Mouse (Mus musculus) limb, embryonic 11.5 days (tissue): ENCODE results near the gene Stard8. TPM values are rescaled to one million over a fixed set of nuclear protein-coding genes. Genes with fewer than 3 reads are reported as not detected.

Source experiments
- ATAC-seq: fragments of 200-750 bp; cut with Nextera tagmentation; 2 replicates; pipeline ENCODE4 v1.8.0; 2017; ENCODE audit warnings: low read depth; ENCODE audit not compliant: insufficient number of reproducible peaks, low FRiP score, low TSS enrichment
- DNase-seq: peaks from one replicate; pipeline ENCODE4 v3.0.0-alpha.2; 2015; ENCODE audit warnings: low spot score
- H3K27ac ChIP-seq: fragments of 300-500 bp; sonication (generic); replicated peaks from 2 replicates; pipeline ENCODE4 v1.5.1; 2014; ENCODE audit warnings: low read depth, mild to moderate bottlenecking, low read length
- H3K27me3 ChIP-seq: fragments of 300-500 bp; sonication (generic); 2 replicates; pipeline ENCODE4 v1.6.1; 2014; ENCODE audit warnings: mild to moderate bottlenecking, low read length, mixed read lengths; ENCODE audit not compliant: control insufficient read depth, insufficient read depth
- H3K36me3 ChIP-seq: fragments of 300-500 bp; sonication (generic); 2 replicates; pipeline ENCODE4 v1.6.1; 2014; ENCODE audit warnings: mild to moderate bottlenecking, low read length, moderate library complexity, mixed read lengths; ENCODE audit not compliant: control insufficient read depth, insufficient read depth
- H3K4me1 ChIP-seq: fragments of 300-500 bp; sonication (generic); 2 replicates; pipeline ENCODE4 v1.6.1; 2014; ENCODE audit warnings: low read length, mixed read lengths; ENCODE audit not compliant: control insufficient read depth, insufficient read depth
- H3K4me2 ChIP-seq: fragments of 300-500 bp; sonication (generic); 2 replicates; pipeline ENCODE4 v1.6.1; 2014; ENCODE audit warnings: low read depth, mild to moderate bottlenecking, moderate library complexity; ENCODE audit not compliant: severe bottlenecking
- H3K4me3 ChIP-seq: fragments of 300-500 bp; sonication (generic); 2 replicates; pipeline ENCODE4 v1.5.1; 2014; ENCODE audit warnings: low read depth, low read length
- H3K9ac ChIP-seq: fragments of 300-500 bp; sonication (generic); 2 replicates; pipeline ENCODE4 v1.6.1; 2014; ENCODE audit warnings: mild to moderate bottlenecking, low read length
- H3K9me3 ChIP-seq: fragments of 300-500 bp; sonication (generic); 2 replicates; pipeline ENCODE4 v1.6.1; 2016; ENCODE audit warnings: low read length; ENCODE audit not compliant: control insufficient read depth
- WGBS: fragments of 180-500 bp; shearing (Covaris S2); extraction: QIAGEN DNeasy Blood & Tissue Kit; methylation state at CpG from one replicate; pipeline ENCODE4 v1.1.7; 2014; 5-methylcytosine and 5-hydroxymethylcytosine counted together
- polyA plus RNA-seq: library from polyadenylated mRNA; unstranded; fragments of >200 nt; fragmentation: Nextera tagmentation; extraction: Ambion mirVana; gene quantifications from 2 replicates; pipeline ENCODE4 v1.2.1, GENCODE M21; 2014

The Stard8 gene
- polyA plus RNA-seq, 1 experiment from 2014 or later = 4.3 TPM

DNA sequence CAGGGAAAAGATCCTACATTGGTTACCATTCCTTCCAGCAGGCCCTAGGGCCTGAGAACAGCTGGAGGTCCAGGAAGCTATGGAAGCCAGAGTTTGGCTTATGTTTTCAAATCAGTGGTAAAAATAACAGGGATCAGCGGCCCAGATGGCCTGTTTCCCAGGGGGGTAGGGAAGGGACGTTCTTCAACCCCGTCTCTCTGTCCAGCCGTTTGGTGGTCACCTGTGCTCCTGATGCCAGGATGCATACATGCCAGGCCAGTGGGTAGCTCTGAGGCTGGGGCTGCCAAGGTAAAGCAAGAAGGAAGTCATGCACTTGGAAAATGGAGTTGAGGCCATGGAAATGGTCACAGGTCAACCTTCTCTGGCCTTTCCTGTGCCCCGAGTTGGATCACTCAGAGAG, 7.5 kb downstream of the Stard8 start:
- no peak overlapping the region for H3K9ac ChIP-seq
- no peaks in the 10 kb centered on the region for H3K4me1 ChIP-seq
- no peak overlapping the region for H3K4me2 ChIP-seq
- H3K4me3 ChIP-seq = no peak overlapping the region
- H3K27me3 ChIP-seq = 0 out of 2 replicates have a peak, but pooled peaks cover 3% of the 10 kb centered on the region
- no peak for ATAC-seq
- H3K9me3 ChIP-seq = no peaks in the 10 kb centered on the region
- 88% methylated on average over 5 of the region's 5 CpGs for WGBS
- no peak for DNase-seq
- no peaks in the 10 kb centered on the region for H3K36me3 ChIP-seq
- no peak overlapping the region for H3K27ac ChIP-seq

DNA sequence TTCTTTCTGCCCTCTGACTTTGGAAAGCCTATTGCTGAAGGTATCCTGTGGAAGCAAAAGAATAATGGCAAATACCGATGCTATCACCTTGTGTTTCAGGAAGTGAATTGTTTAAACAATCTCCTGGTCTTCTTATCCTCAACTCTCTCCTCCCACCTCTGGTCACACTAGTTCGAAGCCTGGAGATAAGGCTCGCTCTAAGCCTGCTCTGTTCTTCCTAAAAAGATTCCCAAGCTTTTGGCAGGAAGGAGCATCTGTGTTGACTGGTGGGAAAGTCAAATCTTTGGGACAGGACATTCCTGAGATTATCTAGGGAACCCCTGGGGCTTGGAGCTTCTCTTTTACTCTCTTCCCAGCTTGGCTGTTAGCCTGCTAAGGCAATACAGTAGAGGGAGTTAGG, 8.2 kb downstream of the Stard8 start:
- Histone ChIP-seq H3K27me3 (0 out of 2 replicates have a peak, but pooled peaks cover 3% of the 10 kb centered on the region), H3K4me2 (no peak overlapping the region), H3K9ac (no peak overlapping the region), H3K4me3 (no peak overlapping the region), H3K27ac (no peak overlapping the region), H3K36me3 (no peaks in the 10 kb centered on the region), H3K4me1 (no peaks in the 10 kb centered on the region), H3K9me3 (no peaks in the 10 kb centered on the region)
- 84% methylated on average over 3 of the region's 3 CpGs for WGBS
- DNase-seq (no peak), ATAC-seq (no peak)

DNA sequence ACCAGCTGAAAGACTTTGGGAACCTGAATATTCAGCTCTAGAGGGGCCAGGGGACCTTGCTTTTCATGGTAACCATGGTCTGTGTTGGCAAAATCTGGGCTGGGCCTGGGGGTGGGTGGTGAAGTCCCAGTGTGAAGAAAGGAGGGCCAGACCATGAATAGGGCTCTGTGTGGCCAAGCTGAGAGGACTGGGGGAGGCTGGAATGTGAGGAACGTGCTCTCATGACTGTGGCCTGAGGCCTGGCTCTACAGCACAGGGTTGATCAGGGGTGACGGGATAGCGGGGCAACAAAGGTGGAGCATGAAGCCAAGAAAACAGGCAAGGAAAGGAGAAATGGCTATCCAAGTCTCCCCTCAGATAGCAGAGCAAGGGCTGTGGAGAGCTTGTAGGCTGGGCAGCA, 9.4 kb downstream of the Stard8 start:
- peaks cover 3% of the 10 kb centered on the region; the same call in 1 of the 2 replicates for H3K27me3 ChIP-seq
- ATAC-seq (no peak), DNase-seq (no peak)
- no peak overlapping the region for H3K27ac ChIP-seq
- no peaks in the 10 kb centered on the region for H3K4me1 ChIP-seq
- no peaks in the 10 kb centered on the region for H3K9me3 ChIP-seq
- no peak overlapping the region for H3K9ac ChIP-seq
- no peaks in the 10 kb centered on the region for H3K36me3 ChIP-seq
- no peak overlapping the region for H3K4me2 ChIP-seq
- 86% methylated on average over 3 of the region's 3 CpGs for WGBS
- no peak overlapping the region for H3K4me3 ChIP-seq

DNA sequence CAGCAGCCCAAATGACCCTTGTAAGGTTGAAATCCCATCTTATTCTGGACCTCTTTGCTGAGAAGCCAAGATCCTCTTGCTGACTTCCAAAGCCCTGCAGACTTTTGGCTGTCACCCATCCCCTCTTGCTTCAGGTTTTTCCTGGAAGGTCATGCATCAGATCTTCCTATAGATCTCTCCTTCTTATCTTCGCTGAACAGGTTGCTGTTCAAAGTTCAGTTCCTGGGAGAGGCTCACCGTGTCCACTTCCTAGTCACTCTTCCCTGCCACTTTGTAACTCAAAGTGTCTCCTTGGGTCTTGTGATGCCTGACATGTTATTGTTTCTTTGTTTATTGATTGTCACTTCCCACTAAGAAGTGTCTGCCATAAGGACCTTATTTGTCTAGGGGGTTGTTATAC, 12.7 kb downstream of the Stard8 start:
- no peak for ATAC-seq
- H3K27me3 ChIP-seq = peaks cover 5% of the 10 kb centered on the region; the same call in 1 of the 2 replicates
- no peak overlapping the region for H3K27ac ChIP-seq
- no peak for DNase-seq
- no peak overlapping the region for H3K4me2 ChIP-seq
- 76% methylated on average over 2 of the region's 2 CpGs for WGBS
- no peaks in the 10 kb centered on the region for H3K4me1 ChIP-seq
- H3K9ac ChIP-seq = no peak overlapping the region
- no peak overlapping the region for H3K4me3 ChIP-seq
- H3K36me3 ChIP-seq = no peaks in the 10 kb centered on the region
- no peaks in the 10 kb centered on the region for H3K9me3 ChIP-seq

DNA sequence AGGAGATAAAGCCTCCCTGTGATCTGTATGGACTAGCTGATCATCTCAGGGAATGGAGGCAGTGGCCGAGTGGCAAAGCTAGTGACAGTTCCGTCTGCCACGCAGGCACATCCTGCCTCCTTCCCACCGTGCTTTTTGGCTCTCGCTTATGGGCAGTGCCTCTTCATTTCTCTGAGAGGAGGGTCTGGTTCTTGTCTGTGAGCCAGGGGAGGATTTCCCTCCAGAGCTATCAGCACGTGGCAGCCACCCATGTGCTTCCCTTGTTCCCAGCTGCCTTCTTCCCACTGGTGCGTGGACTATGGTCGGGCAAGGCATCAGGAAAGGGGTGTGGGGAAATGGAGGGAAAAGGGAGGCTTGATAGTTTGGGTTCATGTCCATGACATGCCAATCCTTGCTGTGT, 13.9 kb downstream of the Stard8 start:
- Histone ChIP-seq H3K4me1 (no peaks in the 10 kb centered on the region), H3K36me3 (no peaks in the 10 kb centered on the region), H3K4me3 (no peak overlapping the region), H3K9me3 (no peaks in the 10 kb centered on the region), H3K27ac (no peak overlapping the region), H3K27me3 (peaks cover 5% of the 10 kb centered on the region; the same call in 1 of the 2 replicates), H3K9ac (no peak overlapping the region), H3K4me2 (no peak overlapping the region)
- no peak for ATAC-seq
- no peak for DNase-seq
- WGBS = 73% methylated on average over 8 of the region's 8 CpGs

DNA sequence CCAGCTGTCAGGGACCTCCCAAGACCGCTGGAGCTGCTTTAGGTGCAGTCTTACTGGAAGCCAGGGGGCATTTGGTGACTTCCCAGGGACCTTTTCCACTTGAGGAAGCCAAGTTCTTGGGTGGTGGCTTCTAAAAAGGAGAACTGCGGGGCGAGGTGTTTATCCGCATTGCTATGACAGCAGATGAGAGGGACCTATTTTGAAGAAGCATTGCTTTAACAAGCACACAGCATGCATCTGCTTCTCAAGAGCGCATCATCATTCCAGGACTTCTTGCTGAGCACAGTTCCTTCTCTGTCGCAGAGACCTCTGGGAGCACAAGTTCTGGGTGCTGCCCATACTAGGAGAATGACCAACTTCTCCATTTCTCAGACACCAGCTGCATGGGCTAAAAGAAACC, 14.8 kb downstream of the Stard8 start:
- Histone ChIP-seq H3K4me1 (no peaks in the 10 kb centered on the region), H3K9me3 (no peaks in the 10 kb centered on the region), H3K4me2 (no peak overlapping the region), H3K4me3 (no peak overlapping the region), H3K27me3 (peaks cover 2% of the 10 kb centered on the region; the same call in 1 of the 2 replicates), H3K36me3 (no peaks in the 10 kb centered on the region), H3K9ac (no peak overlapping the region), H3K27ac (no peak overlapping the region)
- ATAC-seq = no peak
- DNase-seq = no peak
- 87% methylated on average over 6 of the region's 6 CpGs for WGBS

DNA sequence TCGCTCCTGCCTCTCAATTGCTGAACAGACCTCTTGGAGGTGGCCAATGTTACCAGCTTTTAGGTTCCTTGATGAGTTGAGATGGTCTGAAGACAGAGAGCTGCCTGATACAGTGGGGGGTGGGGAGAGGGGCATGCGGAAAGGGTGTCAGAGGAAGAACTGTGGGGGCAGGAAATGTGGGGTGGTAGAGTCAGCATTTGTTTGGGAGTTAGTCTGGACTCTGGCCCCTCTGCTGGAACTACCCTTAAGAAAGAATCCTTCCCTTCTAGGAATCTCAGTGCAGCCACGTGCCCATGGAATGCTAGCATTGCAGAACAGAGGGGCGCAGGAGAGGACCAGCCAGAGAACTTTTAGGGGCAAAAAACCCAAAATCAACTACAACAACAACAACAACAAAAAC, 16.3 kb downstream of the Stard8 start:
- ATAC-seq = no peak
- no peak overlapping the region for H3K4me3 ChIP-seq
- no peaks in the 10 kb centered on the region for H3K36me3 ChIP-seq
- peaks cover 2% of the 10 kb centered on the region; the same call in 1 of the 2 replicates for H3K27me3 ChIP-seq
- H3K4me1 ChIP-seq = no peaks in the 10 kb centered on the region
- H3K4me2 ChIP-seq = no peak overlapping the region
- WGBS = 80% methylated on average over 4 of the region's 4 CpGs
- no peaks in the 10 kb centered on the region for H3K9me3 ChIP-seq
- H3K9ac ChIP-seq = no peak overlapping the region
- H3K27ac ChIP-seq = no peak overlapping the region
- DNase-seq = no peak

DNA sequence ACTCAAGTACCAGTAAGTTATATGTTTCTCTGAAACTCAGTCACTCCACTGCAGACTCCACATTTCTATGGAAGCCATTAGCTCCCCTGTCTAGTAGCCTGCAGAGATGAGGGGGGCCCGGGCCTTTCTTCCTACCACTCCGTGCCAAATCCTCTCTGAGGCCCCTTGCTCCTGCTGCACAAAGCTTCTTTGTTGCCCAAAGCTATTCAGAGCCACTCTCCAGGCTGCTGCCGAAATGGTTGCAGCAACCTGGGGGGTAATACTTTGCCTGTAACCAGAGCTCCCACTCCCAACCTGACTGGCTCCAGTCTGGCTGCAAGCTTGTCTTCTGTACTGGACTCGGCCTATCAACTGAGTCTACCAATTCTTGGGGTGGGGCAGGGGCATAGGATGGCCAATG, 17.2 kb downstream of the Stard8 start:
- DNase-seq (peak; percentile 27), ATAC-seq (peak; percentile 70)
- no peak overlapping the region for H3K4me2 ChIP-seq
- no peaks in the 10 kb centered on the region for H3K4me1 ChIP-seq
- 40% methylated on average over 4 of the region's 4 CpGs for WGBS
- H3K9me3 ChIP-seq = no peaks in the 10 kb centered on the region
- H3K36me3 ChIP-seq = no peaks in the 10 kb centered on the region
- no peak overlapping the region for H3K9ac ChIP-seq
- H3K27ac ChIP-seq = peak overlapping the region; percentile 58
- peaks cover 4% of the 10 kb centered on the region; the same call in 1 of the 2 replicates for H3K27me3 ChIP-seq
- no peak overlapping the region for H3K4me3 ChIP-seq

DNA sequence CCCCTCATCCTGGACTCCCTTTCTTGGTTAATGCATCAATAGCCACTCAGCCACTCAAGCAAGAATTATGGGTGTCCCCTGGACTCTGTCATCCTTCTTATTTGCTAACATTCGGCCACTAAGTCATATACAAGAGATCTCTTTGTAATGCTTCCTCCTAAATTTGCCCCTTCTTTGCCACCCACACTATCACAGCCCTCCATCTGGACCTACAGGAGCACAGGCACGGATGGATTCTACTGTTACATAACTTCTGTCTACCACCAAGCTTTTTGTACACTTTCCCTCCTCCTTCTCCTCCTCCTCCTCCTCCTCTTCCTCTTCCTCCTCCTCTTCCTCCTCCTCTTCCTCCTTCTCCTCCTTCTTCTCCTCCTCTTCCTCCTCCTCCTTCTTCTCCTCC, 18.5 kb downstream of the Stard8 start:
- peaks cover 10% of the 10 kb centered on the region; the same call in 1 of the 2 replicates for H3K27me3 ChIP-seq
- no peak overlapping the region for H3K27ac ChIP-seq
- no peaks in the 10 kb centered on the region for H3K36me3 ChIP-seq
- H3K4me3 ChIP-seq = no peak overlapping the region
- H3K4me1 ChIP-seq = no peaks in the 10 kb centered on the region
- H3K4me2 ChIP-seq = no peak overlapping the region
- 81% methylated on average over 2 of the region's 2 CpGs for WGBS
- DNase-seq (no peak), ATAC-seq (no peak)
- H3K9me3 ChIP-seq = no peaks in the 10 kb centered on the region
- no peak overlapping the region for H3K9ac ChIP-seq
